9 mouse cellular contexts compared by ENCODE assay signal in genomic region chr1:131207531-131207930, GRCm38 (mm10). TPM values are rescaled to one million over a fixed set of nuclear protein-coding genes. Genes with fewer than 3 reads are reported as not detected.
DNase-seq lines count a peak whose midpoint lies in the region; ATAC-seq and TF ChIP-seq lines count a peak whose summit lies in the region.
"Had no signal": no experiment of that assay in that cellular context is flagged by ENCODE, and none has a peak within 500 bp of the region (broad histone marks: within the 10 kb centered on the region; RNA-seq: fewer than 3 reads in every experiment).

No protein-coding gene starts in this region.

- H3K4me3 ChIP-seq in liver, adult 2 months (ENCODE audit: insufficient read depth, low read depth, low read length): no peak overlapping the region
- H3K4me3 ChIP-seq in liver, embryonic 11.5 days (ENCODE audit: low read depth, low read length): no peak overlapping the region
- H3K4me3 ChIP-seq in gastrocnemius, adult 2 months: no peak overlapping the region
- no peak overlapping the region for H3K4me3 ChIP-seq in intestine, embryonic 16.5 days (ENCODE audit: low read length)
- H3K4me3 ChIP-seq in lung, adult 2 months (replicated peaks; ENCODE audit: extremely low read depth, low read depth, low read length): no peak overlapping the region
- H3K4me3 ChIP-seq in thymus, adult 2 months (ENCODE audit: control insufficient read depth, insufficient read depth, low read length): no peak overlapping the region
- H3K4me3 ChIP-seq: erythroblast, embryonic 14.5 days had no signal

- TF ChIP-seq CTCF in liver, adult 2 months (IDR thresholded peaks at IDR 0.05; ENCODE audit: low read depth, low read length): peak; percentile 76
- TF ChIP-seq CTCF in gastrocnemius, adult 2 months (IDR thresholded peaks at IDR 0.05): peak; percentile 64
- peak; percentile 51 for TF ChIP-seq CTCF in lung, adult 2 months (IDR thresholded peaks at IDR 0.05; ENCODE audit: insufficient read depth, low read length)
- peak; percentile 86 for TF ChIP-seq CTCF in thymus, adult 2 months (IDR thresholded peaks at IDR 0.05; ENCODE audit: borderline replicate concordance, control insufficient read depth, extremely low read depth, insufficient read depth, low read length, poor library complexity)

- no peak overlapping the region for H3K4me2 ChIP-seq in liver, embryonic 11.5 days
- no peak overlapping the region for H3K4me2 ChIP-seq in intestine, embryonic 16.5 days (ENCODE audit: low read depth, low read length)

- no peak for TF ChIP-seq POLR2A in liver, adult 2 months (IDR thresholded peaks at IDR 0.05; ENCODE audit: extremely low read depth, insufficient read depth, low read length)
- TF ChIP-seq POLR2A in lung, adult 2 months (IDR thresholded peaks at IDR 0.05; ENCODE audit: borderline replicate concordance, extremely low read depth, low read depth, low read length): no peak
- no peak for TF ChIP-seq POLR2A in thymus, adult 2 months (IDR thresholded peaks at IDR 0.05; ENCODE audit: control insufficient read depth, extremely low read depth, insufficient read depth, low read length, poor library complexity)

- 16% methylated on average over 5 of the region's 5 CpGs for WGBS in liver, adult 2 months
- WGBS in liver, embryonic 11.5 days: 11% methylated on average over 5 of the region's 5 CpGs
- WGBS in intestine, embryonic 16.5 days: 8% methylated on average over 5 of the region's 5 CpGs
- 5% methylated on average over 5 of the region's 5 CpGs for WGBS in lung, adult 2 months
- 18% methylated on average over 5 of the region's 5 CpGs for WGBS in thymus, adult 2 months

- ATAC-seq in liver, embryonic 11.5 days (replicated peaks; ENCODE audit: low FRiP score): no peak
- ATAC-seq in intestine, embryonic 16.5 days: peak; percentile 64
- ATAC-seq in neutrophil, adult 5-6 weeks (ENCODE audit: extremely low read depth, insufficient number of reproducible peaks, low FRiP score, poor library complexity, severe bottlenecking): peak; percentile 64; the same call in 1 of the 2 replicates

- H3K27ac ChIP-seq in liver, adult 2 months (replicated peaks; ENCODE audit: insufficient read depth, low read depth, low read length): peak overlapping the region; percentile 81
- no peak overlapping the region for H3K27ac ChIP-seq in liver, embryonic 11.5 days (ENCODE audit: low read depth, low read length)
- H3K27ac ChIP-seq in gastrocnemius, adult 2 months: no peak overlapping the region
- no peak overlapping the region for H3K27ac ChIP-seq in intestine, embryonic 16.5 days (ENCODE audit: low read length)
- no peak overlapping the region for H3K27ac ChIP-seq in thymus, adult 2 months (ENCODE audit: control insufficient read depth, insufficient read depth, low read length)

- no peaks in the 10 kb centered on the region for H3K27me3 ChIP-seq in liver, adult 2 months (ENCODE audit: control insufficient read depth, insufficient read depth, low read length)
- H3K27me3 ChIP-seq in liver, embryonic 11.5 days (replicated peaks; ENCODE audit: control insufficient read depth, insufficient read depth, low read length): no peaks in the 10 kb centered on the region
- H3K27me3 ChIP-seq in intestine, embryonic 16.5 days (replicated peaks; ENCODE audit: control insufficient read depth, insufficient read depth, low read length): no peaks in the 10 kb centered on the region
- H3K27me3 ChIP-seq in thymus, adult 2 months (ENCODE audit: control insufficient read depth, insufficient read depth, low read length): no peaks in the 10 kb centered on the region

- H3K4me1 ChIP-seq in liver, adult 2 months (ENCODE audit: control insufficient read depth, insufficient read depth, low read length): peaks cover 11% of the 10 kb centered on the region
- no peaks in the 10 kb centered on the region for H3K4me1 ChIP-seq in liver, embryonic 11.5 days (replicated peaks; ENCODE audit: control insufficient read depth, insufficient read depth, low read length)
- H3K4me1 ChIP-seq in intestine, embryonic 16.5 days (ENCODE audit: control insufficient read depth, insufficient read depth, low read length): no peaks in the 10 kb centered on the region
- H3K4me1 ChIP-seq in lung, adult 2 months (ENCODE audit: control insufficient read depth, insufficient read depth, low read length): no peaks in the 10 kb centered on the region
- H3K4me1 ChIP-seq in thymus, adult 2 months (replicated peaks; ENCODE audit: control insufficient read depth, insufficient read depth, low read length): peaks cover 27% of the 10 kb centered on the region

- intact Hi-C loops in gastrocnemius, adult 2 months (cut with DNase I): loop anchor here (5.0 kb wide), 1 partner anchor 35 kb away; no protein-coding TSS in a partner anchor

- no peaks in the 10 kb centered on the region for H3K9me3 ChIP-seq in liver, embryonic 11.5 days (ENCODE audit: control insufficient read depth, low read length)
- no peaks in the 10 kb centered on the region for H3K9me3 ChIP-seq in intestine, embryonic 16.5 days (ENCODE audit: control insufficient read depth, low read length)

- no peaks in the 10 kb centered on the region for H3K36me3 ChIP-seq in liver, adult 2 months (ENCODE audit: control insufficient read depth, insufficient read depth, low read length)
- no peaks in the 10 kb centered on the region for H3K36me3 ChIP-seq in liver, embryonic 11.5 days (ENCODE audit: control insufficient read depth, insufficient read depth, low read length)
- no peaks in the 10 kb centered on the region for H3K36me3 ChIP-seq in intestine, embryonic 16.5 days (ENCODE audit: control insufficient read depth, insufficient read depth, low read length)
- H3K36me3 ChIP-seq in thymus, adult 2 months (ENCODE audit: control insufficient read depth, insufficient read depth, low read length): no peaks in the 10 kb centered on the region

- H3K79me2 ChIP-seq in liver, adult 2 months (ENCODE audit: control insufficient read depth, insufficient read depth, low read length): no peaks in the 10 kb centered on the region; the same call in 1 of the 2 replicates

- H3K9ac ChIP-seq in liver, adult 2 months (ENCODE audit: low read depth, low read length): peak overlapping the region; percentile 2; the same call in 1 of the 2 replicates
- no peak overlapping the region for H3K9ac ChIP-seq in liver, embryonic 11.5 days (ENCODE audit: low read depth, low read length)
- H3K9ac ChIP-seq in intestine, embryonic 16.5 days (ENCODE audit: low read depth, low read length): no peak overlapping the region

- DNase-seq in liver, adult 2 months (ENCODE audit: extremely low read depth, low read depth, low spot score): peak; percentile 57
- DNase-seq in liver, embryonic 11.5 days (ENCODE audit: low spot score): no peak
- peak; percentile 25 for DNase-seq in cerebellum, adult 8-10 months
- peak; percentile 73 for DNase-seq in gastrocnemius, adult 2 months
- peak; percentile 58 for DNase-seq in lung, adult 2 months
- DNase-seq in thymus, adult 2 months: peak; percentile 90

RNA-seq across cellular contexts. Expression of gene Rassf5, which starts 37.5 kb away (rescaled TPM):
- total RNA-seq in liver, adult 2 months (2014; rRNA removed): 3.4 and 5.6 TPM in 2 replicates
- polyA plus RNA-seq in liver, adult 2 months (2012; rRNA removed): 6.1 and 8.4 TPM in 2 replicates
- polyA plus RNA-seq in liver, embryonic 11.5 days (2014; fragmentation: Nextera tagmentation; extraction: Ambion mirVana): 3.7 and 4.1 TPM in 2 replicates
- 1 to 10 TPM in 1 of 2 experiments, under 1 TPM in 1; 0.71 to 1.1 TPM for total RNA-seq in gastrocnemius, adult 2 months (2021)
- polyA plus RNA-seq in intestine, embryonic 16.5 days (2015; fragmentation: Nextera tagmentation; extraction: Ambion mirVana): 3.5 and 4.1 TPM in 2 replicates
- polyA plus RNA-seq in lung, adult 2 months (2012; rRNA removed): 18.9 and 19.1 TPM in 2 replicates
- total RNA-seq in neutrophil, adult 5-6 weeks (2017): 193 and 204 TPM in 2 replicates
- polyA plus RNA-seq in thymus, adult 2 months (2012; rRNA removed): 95.3 and 98.8 TPM in 2 replicates
- polyA plus RNA-seq: erythroblast, embryonic 14.5 days had no signal

RNA-seq across cellular contexts. Expression of gene Eif2d, which starts 54.5 kb away (rescaled TPM):
- total RNA-seq in liver, adult 2 months (2014; rRNA removed): 20.9 and 25.6 TPM in 2 replicates
- polyA plus RNA-seq in liver, adult 2 months (2012; rRNA removed): 24.0 and 28.9 TPM in 2 replicates
- 61.4 and 62.5 TPM in 2 replicates for polyA plus RNA-seq in liver, embryonic 11.5 days (2014; fragmentation: Nextera tagmentation; extraction: Ambion mirVana)
- 10 to 100 TPM; 26.2 to 29.2 TPM for total RNA-seq in gastrocnemius, adult 2 months (2021)
- polyA plus RNA-seq in intestine, embryonic 16.5 days (2015; fragmentation: Nextera tagmentation; extraction: Ambion mirVana): 53.8 and 58.0 TPM in 2 replicates
- polyA plus RNA-seq in lung, adult 2 months (2012; rRNA removed): 26.4 and 31.9 TPM in 2 replicates
- 18.4 and 19.5 TPM in 2 replicates for total RNA-seq in neutrophil, adult 5-6 weeks (2017)
- polyA plus RNA-seq in thymus, adult 2 months (2012; rRNA removed): 41.3 and 41.9 TPM in 2 replicates
